Mouse (Mus musculus): Measurements from ENCODE around the gene Gdf1.
A peak's percentile ranks its signal among the peaks of the same experiment; 100 is the strongest.

- TF ChIP-seq CTCF (IDR thresholded peaks at IDR 0.05; ENCODE audit: borderline replicate concordance, insufficient read depth, low read length) = no peak
- TF ChIP-seq POLR2A (IDR thresholded peaks at IDR 0.05; ENCODE audit: low read depth, low read length) = peak; percentile 97
These were observed 23.7 kb downstream of the Gdf1 start, which contains the start of gene Upf1 for GRCm38 (mm10) chr8:70353194-70353817.
